Mouse (Mus musculus) kidney, embryonic 16.5 days (tissue): Measurements from ENCODE around the gene Rgs10. TPM values are rescaled to one million over a fixed set of nuclear protein-coding genes. Genes with fewer than 3 reads are reported as not detected.
"Not testable (repeated sequence)": the region's sequence is repeated elsewhere in the genome, so short reads cannot be mapped to it uniquely, and the experiment has no call there.

ENCODE experiments used
- ATAC-seq: fragments of 200-750 bp; cut with Nextera tagmentation; 2 replicates; pipeline ENCODE4 v1.8.0; 2017; ENCODE audit warnings: moderate TSS enrichment; ENCODE audit not compliant: low FRiP score, low TSS enrichment
- H3K27ac ChIP-seq: fragments of 300-500 bp; sonication (generic); 2 replicates; pipeline ENCODE4 v1.5.1; 2014; ENCODE audit warnings: low read length
- H3K27me3 ChIP-seq: fragments of 300-500 bp; sonication (generic); 2 replicates; pipeline ENCODE4 v1.6.1; 2014; ENCODE audit warnings: low read length, control low read depth, mixed read lengths; ENCODE audit not compliant: insufficient read depth
- H3K36me3 ChIP-seq: fragments of 300-500 bp; sonication (generic); 2 replicates; pipeline ENCODE4 v1.6.1; 2014; ENCODE audit warnings: low read length, control low read depth, mixed read lengths; ENCODE audit not compliant: insufficient read depth
- H3K4me1 ChIP-seq: fragments of 300-500 bp; sonication (generic); 2 replicates; pipeline ENCODE4 v1.6.1; 2014; ENCODE audit warnings: low read length, control low read depth, mixed read lengths; ENCODE audit not compliant: insufficient read depth
- H3K4me2 ChIP-seq: fragments of 300-500 bp; sonication (generic); replicated peaks from 2 replicates; pipeline ENCODE4 v1.6.1; 2014; ENCODE audit warnings: low read depth, low read length
- H3K4me3 ChIP-seq: fragments of 300-500 bp; sonication (generic); 2 replicates; pipeline ENCODE4 v1.5.1; 2014; ENCODE audit warnings: mild to moderate bottlenecking, low read length
- H3K9ac ChIP-seq: fragments of 300-500 bp; sonication (generic); replicated peaks from 2 replicates; pipeline ENCODE4 v1.6.1; 2014; ENCODE audit warnings: low read length
- H3K9me3 ChIP-seq: fragments of 300-500 bp; sonication (generic); 2 replicates; pipeline ENCODE4 v1.6.1; 2016; ENCODE audit warnings: low read length, control low read depth
- WGBS: fragments of 180-500 bp; shearing (Covaris S2); extraction: QIAGEN DNeasy Blood & Tissue Kit; methylation state at CpG from one replicate; pipeline ENCODE4 v1.1.7; 2014; 5-methylcytosine and 5-hydroxymethylcytosine counted together
- polyA plus RNA-seq: library from polyadenylated mRNA; unstranded; fragments of >200 nt; fragmentation: Nextera tagmentation; extraction: Ambion mirVana; gene quantifications from 2 replicates; pipeline ENCODE4 v1.2.1, GENCODE M21; 2015

Rgs10 gene
- polyA plus RNA-seq, 1 experiment from 2014 or later, result 7.7 TPM

DNA sequence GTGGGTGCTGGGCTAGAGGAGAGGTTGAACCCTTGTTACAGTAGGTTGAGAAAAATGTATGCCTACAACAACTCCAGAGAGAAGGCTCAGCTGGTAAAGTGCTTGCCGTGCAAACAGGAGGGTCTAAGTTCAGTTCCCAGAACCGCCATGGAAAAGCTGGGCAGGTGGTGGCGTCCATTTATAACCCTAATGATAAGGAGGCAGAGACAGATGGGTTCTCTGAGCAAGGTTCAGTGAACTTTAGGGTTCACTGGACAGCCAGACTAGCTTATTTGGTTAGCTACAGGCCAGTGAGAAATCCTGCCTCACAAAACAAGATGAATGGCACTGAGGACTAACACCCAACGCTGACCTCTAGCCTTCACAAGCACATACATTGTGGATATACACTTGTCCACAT lies 68.8 kb downstream of the Rgs10 start:
- Histone ChIP-seq H3K27me3 (no peaks in the 10 kb centered on the region), H3K4me2 (no peak overlapping the region), H3K9ac (no peak overlapping the region), H3K9me3 (no peaks in the 10 kb centered on the region), H3K27ac (no peak overlapping the region), H3K4me1 (peaks cover 9% of the 10 kb centered on the region; the same call in 1 of the 2 replicates), H3K36me3 (no peaks in the 10 kb centered on the region), H3K4me3 (no peak overlapping the region)
- WGBS, result 36% methylated on average over 4 of the region's 4 CpGs
- ATAC-seq, result no peak

- Histone ChIP-seq H3K4me2 (no peak overlapping the region), H3K4me1 (peaks cover 9% of the 10 kb centered on the region; the same call in 1 of the 2 replicates), H3K9me3 (no peaks in the 10 kb centered on the region), H3K4me3 (no peak overlapping the region), H3K9ac (no peak overlapping the region), H3K27me3 (no peaks in the 10 kb centered on the region), H3K27ac (no peak overlapping the region), H3K36me3 (no peaks in the 10 kb centered on the region)
- WGBS, result 27% methylated on average over 1 of the region's 1 CpGs
- no peak for ATAC-seq
Observed at GRCm38 (mm10) chr7:128348608-128349007, 70.0 kb downstream of the Rgs10 start.

DNA sequence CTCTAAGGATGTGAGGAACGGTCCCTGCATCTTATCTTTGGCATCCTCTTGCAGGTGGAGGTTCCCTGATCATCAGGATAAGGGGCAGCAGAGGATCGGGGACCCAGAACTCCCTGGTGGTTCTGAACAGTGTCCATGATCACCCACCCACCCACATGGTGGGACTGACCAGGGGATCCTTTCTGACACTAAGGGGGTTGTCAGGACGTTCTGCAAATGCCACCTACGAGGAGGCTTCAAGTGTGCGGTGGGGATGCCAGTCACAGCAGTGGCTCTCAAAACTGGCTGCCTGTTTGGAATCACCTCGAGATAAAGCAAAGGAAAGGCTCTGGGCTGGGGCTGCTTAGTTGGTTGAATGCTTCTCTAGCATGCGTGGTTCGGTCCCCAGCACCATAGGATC lies 71.6 kb downstream of the Rgs10 start:
- H3K27ac ChIP-seq, result no peak overlapping the region
- no peak overlapping the region for H3K4me3 ChIP-seq
- H3K4me1 ChIP-seq, result peaks cover 9% of the 10 kb centered on the region; the same call in 1 of the 2 replicates
- H3K9me3 ChIP-seq, result no peaks in the 10 kb centered on the region
- H3K36me3 ChIP-seq, result no peaks in the 10 kb centered on the region
- no peak overlapping the region for H3K9ac ChIP-seq
- H3K27me3 ChIP-seq, result no peaks in the 10 kb centered on the region
- no peak overlapping the region for H3K4me2 ChIP-seq
- WGBS, result 78% methylated on average over 8 of the region's 8 CpGs
- no peak for ATAC-seq

- Histone ChIP-seq H3K4me1 (peaks cover 9% of the 10 kb centered on the region; the same call in 1 of the 2 replicates), H3K4me2 (no peak overlapping the region), H3K9me3 (no peaks in the 10 kb centered on the region), H3K36me3 (no peaks in the 10 kb centered on the region), H3K4me3 (no peak overlapping the region), H3K27me3 (no peaks in the 10 kb centered on the region), H3K9ac (no peak overlapping the region), H3K27ac (no peak overlapping the region)
- WGBS, result 54% methylated on average over 2 of the region's 2 CpGs
- no peak for ATAC-seq
Observed at GRCm38 (mm10) chr7:128346522-128346921, 72.0 kb downstream of the Rgs10 start.

- H3K4me2 ChIP-seq, result no peak overlapping the region
- H3K36me3 ChIP-seq, result no peaks in the 10 kb centered on the region
- no peak overlapping the region for H3K9ac ChIP-seq
- H3K27ac ChIP-seq, result no peak overlapping the region
- H3K4me3 ChIP-seq, result no peak overlapping the region
- ATAC-seq, result no peak
- H3K9me3 ChIP-seq, result no peaks in the 10 kb centered on the region
- peaks cover 9% of the 10 kb centered on the region; the same call in 1 of the 2 replicates for H3K4me1 ChIP-seq
- H3K27me3 ChIP-seq, result no peaks in the 10 kb centered on the region
- 91% methylated on average over 6 of the region's 6 CpGs for WGBS
Observed at GRCm38 (mm10) chr7:128345691-128346090, 72.9 kb downstream of the Rgs10 start.

GRCm38 (mm10) chr7:128344928-128345653 lies 73.5 kb downstream of the Rgs10 start:
- Histone ChIP-seq H3K4me1 (peaks cover 7% of the 10 kb centered on the region; the same call in 1 of the 2 replicates), H3K27me3 (no peaks in the 10 kb centered on the region), H3K9ac (no peak overlapping the region), H3K9me3 (no peaks in the 10 kb centered on the region), H3K4me3 (no peak overlapping the region), H3K27ac (no peak overlapping the region), H3K36me3 (no peaks in the 10 kb centered on the region), H3K4me2 (no peak overlapping the region)
- peak; percentile 62 for ATAC-seq
- 60% methylated on average over 6 of the region's 6 CpGs for WGBS

DNA sequence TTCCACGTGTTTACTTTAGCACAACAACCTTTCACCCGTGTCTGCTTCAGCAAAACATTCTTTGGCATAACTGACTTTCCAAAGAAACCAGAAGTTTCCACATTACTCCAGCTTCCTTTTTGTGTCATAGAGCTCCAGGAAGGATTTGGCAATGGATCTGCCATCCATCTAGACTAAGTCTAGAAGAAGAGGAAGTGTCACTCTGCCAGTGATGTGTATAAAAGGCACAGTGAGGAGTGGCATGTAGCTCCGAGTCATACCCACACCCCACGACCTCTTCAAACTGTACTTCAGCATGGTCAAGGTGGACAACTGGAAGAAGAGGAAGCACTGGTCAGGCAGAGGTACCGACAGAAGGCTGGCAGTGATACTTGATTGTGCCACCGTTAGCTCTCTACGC lies 74.1 kb downstream of the Rgs10 start:
- 89% methylated on average over 7 of the region's 7 CpGs for WGBS
- no peak overlapping the region for H3K4me2 ChIP-seq
- H3K27me3 ChIP-seq, result no peaks in the 10 kb centered on the region
- no peaks in the 10 kb centered on the region for H3K9me3 ChIP-seq
- no peak overlapping the region for H3K27ac ChIP-seq
- peaks cover 4% of the 10 kb centered on the region; the same call in 1 of the 2 replicates for H3K4me1 ChIP-seq
- H3K4me3 ChIP-seq, result no peak overlapping the region
- H3K36me3 ChIP-seq, result no peaks in the 10 kb centered on the region
- no peak for ATAC-seq
- no peak overlapping the region for H3K9ac ChIP-seq

- WGBS, result 81% methylated on average over 7 of the region's 10 CpGs
- not testable (repeated sequence) for H3K4me1 ChIP-seq, H3K36me3 ChIP-seq, H3K27ac ChIP-seq, H3K4me2 ChIP-seq, H3K9me3 ChIP-seq, H3K27me3 ChIP-seq, H3K4me3 ChIP-seq, H3K9ac ChIP-seq, ATAC-seq
Observed at GRCm38 (mm10) chr7:128342691-128343090, 75.9 kb downstream of the Rgs10 start.

GRCm38 (mm10) chr7:128340321-128340720 lies 78.2 kb downstream of the Rgs10 start:
- not testable (repeated sequence) for H3K4me1 ChIP-seq, H3K9me3 ChIP-seq, H3K4me2 ChIP-seq, H3K27ac ChIP-seq, H3K9ac ChIP-seq, H3K4me3 ChIP-seq, H3K36me3 ChIP-seq, H3K27me3 ChIP-seq, ATAC-seq
- 58% methylated on average over 6 of the region's 9 CpGs for WGBS

DNA sequence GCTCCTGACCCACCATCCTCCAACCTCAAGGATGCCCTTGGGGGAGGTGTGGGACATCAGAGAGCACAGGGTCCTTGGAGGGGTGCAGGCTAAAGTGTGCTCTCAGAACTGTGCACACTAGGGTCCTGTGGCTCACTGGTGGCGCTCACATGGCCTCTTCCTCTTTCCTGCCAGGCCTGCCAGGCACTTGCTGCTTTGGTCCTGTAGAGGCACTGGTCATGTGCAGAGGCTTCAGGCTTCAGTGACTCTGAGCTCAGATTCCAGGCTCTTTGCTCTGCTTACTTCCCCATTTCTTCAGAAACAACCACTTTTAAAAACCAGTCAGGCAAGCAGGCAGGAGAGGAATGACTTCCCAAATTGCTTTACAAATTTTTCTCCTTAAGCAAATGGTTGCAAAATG lies 85.7 kb downstream of the Rgs10 start:
- Histone ChIP-seq H3K9me3 (no peaks in the 10 kb centered on the region), H3K4me2 (no peak overlapping the region), H3K27ac (peak overlapping the region; percentile 79), H3K4me1 (peaks cover 12% of the 10 kb centered on the region), H3K4me3 (no peak overlapping the region), H3K27me3 (no peaks in the 10 kb centered on the region), H3K9ac (no peak overlapping the region; the same call in 1 of the 2 replicates), H3K36me3 (no peaks in the 10 kb centered on the region)
- WGBS, result 70% methylated on average over 1 of the region's 1 CpGs
- peak; percentile 89 for ATAC-seq
